Mouse (Mus musculus) forebrain, embryonic 10.5 days (tissue): ENCODE results near the gene Jmjd7. TPM values are rescaled to one million over a fixed set of nuclear protein-coding genes. Genes with fewer than 3 reads are reported as not detected.

Experiments
- DNase-seq: peaks from one replicate; pipeline ENCODE4 v3.0.0-alpha.2; 2017; ENCODE audit warnings: low spot score; ENCODE audit errors: extremely low spot score
- H3K27ac ChIP-seq: fragments of 300-500 bp; sonication (generic); 2 replicates; pipeline ENCODE4 v1.5.1; 2016; ENCODE audit warnings: mild to moderate bottlenecking
- H3K27me3 ChIP-seq: fragments of 300-500 bp; sonication (generic); 2 replicates; pipeline ENCODE4 v1.6.1; 2016; ENCODE audit warnings: mild to moderate bottlenecking; ENCODE audit not compliant: poor library complexity, severe bottlenecking
- H3K36me3 ChIP-seq: fragments of 300-500 bp; sonication (generic); replicated peaks from 2 replicates; pipeline ENCODE4 v1.6.1; 2016; ENCODE audit warnings: mild to moderate bottlenecking, moderate library complexity
- H3K4me1 ChIP-seq: fragments of 300-500 bp; sonication (generic); 2 replicates; pipeline ENCODE4 v1.6.1; 2016
- H3K4me3 ChIP-seq: fragments of 300-500 bp; sonication (generic); 2 replicates; pipeline ENCODE4 v1.5.1; 2016; ENCODE audit warnings: mild to moderate bottlenecking, moderate library complexity
- H3K9me3 ChIP-seq: fragments of 300-500 bp; sonication (generic); 2 replicates; pipeline ENCODE4 v1.6.1; 2016; ENCODE audit warnings: mild to moderate bottlenecking, moderate library complexity
- WGBS: fragments of 180-500 bp; shearing (Covaris S2); methylation state at CpG from one replicate; pipeline ENCODE4 v1.1.7; 2016; 5-methylcytosine and 5-hydroxymethylcytosine counted together
- microRNA-seq: library from miRNA; unstranded; fragments of <30 nt; microRNA quantifications from one replicate; pipeline ENCODE4, GENCODE M21; 2017
- polyA plus RNA-seq: library from polyadenylated mRNA; unstranded; fragments of >200 nt; fragmentation: Nextera tagmentation; extraction: Ambion mirVana; gene quantifications from 2 replicates; pipeline ENCODE4 v1.2.1, GENCODE M21; 2016

Gene Jmjd7
- polyA plus RNA-seq, 1 experiment from 2014 or later, result 24.9 TPM

DNA sequence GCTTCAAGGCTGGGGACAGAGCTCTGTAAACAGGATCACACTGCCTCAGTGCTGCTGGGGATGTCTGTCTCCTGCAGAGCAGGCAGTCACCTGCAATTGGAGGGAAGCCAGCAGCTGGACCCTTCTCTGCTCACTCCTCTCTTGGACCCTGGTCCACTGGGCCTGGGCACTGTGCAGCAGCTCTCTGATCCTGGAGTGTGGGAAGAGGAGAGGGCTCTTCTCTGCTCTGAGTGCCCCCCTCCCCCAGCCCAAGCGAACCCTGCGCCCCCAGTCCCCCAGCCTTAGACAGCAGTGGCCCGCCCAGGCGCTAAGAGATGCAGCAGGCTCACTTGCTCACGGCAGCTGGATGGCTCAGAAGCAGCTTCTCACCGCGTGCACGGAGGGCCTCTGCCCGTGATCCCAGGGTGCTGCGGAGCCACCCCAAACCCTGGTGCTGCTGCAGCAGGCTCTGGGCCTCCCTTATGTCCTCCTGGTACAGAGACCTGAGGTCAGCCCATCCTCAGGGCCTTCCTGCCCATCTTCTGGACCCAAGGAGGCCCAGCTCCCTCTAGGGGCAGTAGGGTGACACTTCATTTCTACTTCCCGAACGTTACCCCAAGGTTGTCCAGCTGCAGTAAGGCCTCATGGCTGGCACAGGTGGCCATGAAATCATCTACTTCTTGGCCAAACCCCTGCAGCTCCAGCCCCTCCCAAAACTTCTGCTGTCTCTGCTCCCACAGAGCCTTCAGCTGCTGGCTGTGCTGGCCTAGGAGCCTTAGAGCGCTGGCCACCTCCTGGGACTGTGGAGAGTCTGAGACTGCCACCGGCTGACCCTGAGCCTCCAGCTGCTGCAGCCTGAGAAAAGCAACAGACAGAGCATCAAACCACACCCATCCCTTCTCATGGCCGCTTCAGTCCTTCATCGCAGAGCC lies 41.5 kb downstream of the Jmjd7 start:
- WGBS, result 36% methylated on average over 16 of the region's 16 CpGs
- H3K4me1 ChIP-seq, result peaks cover 17% of the 10 kb centered on the region
- H3K27ac ChIP-seq, result peak overlapping the region; percentile 69; the same call in 1 of the 2 replicates
- no peaks in the 10 kb centered on the region for H3K9me3 ChIP-seq
- H3K27me3 ChIP-seq, result peaks cover 14% of the 10 kb centered on the region
- DNase-seq, result peak; percentile 31
- no peak overlapping the region for H3K4me3 ChIP-seq
- no peaks in the 10 kb centered on the region for H3K36me3 ChIP-seq

- no peak for DNase-seq
- Histone ChIP-seq H3K36me3 (no peaks in the 10 kb centered on the region), H3K4me1 (peaks cover 17% of the 10 kb centered on the region), H3K4me3 (no peak overlapping the region), H3K9me3 (no peaks in the 10 kb centered on the region), H3K27ac (no peak overlapping the region), H3K27me3 (peaks cover 21% of the 10 kb centered on the region)
- 79% methylated on average over 8 of the region's 8 CpGs for WGBS
Measured at GRCm38 (mm10) chr2:120069466-120069990, 42.2 kb downstream of the Jmjd7 start.

GRCm38 (mm10) chr2:120074096-120074495 lies 46.8 kb downstream of the Jmjd7 start:
- WGBS, result 95% methylated on average over 4 of the region's 4 CpGs
- H3K36me3 ChIP-seq, result no peaks in the 10 kb centered on the region
- H3K27me3 ChIP-seq, result peaks cover 65% of the 10 kb centered on the region
- H3K4me3 ChIP-seq, result no peak overlapping the region
- H3K27ac ChIP-seq, result no peak overlapping the region
- H3K4me1 ChIP-seq, result peaks cover 17% of the 10 kb centered on the region
- DNase-seq, result no peak
- H3K9me3 ChIP-seq, result no peaks in the 10 kb centered on the region

DNA sequence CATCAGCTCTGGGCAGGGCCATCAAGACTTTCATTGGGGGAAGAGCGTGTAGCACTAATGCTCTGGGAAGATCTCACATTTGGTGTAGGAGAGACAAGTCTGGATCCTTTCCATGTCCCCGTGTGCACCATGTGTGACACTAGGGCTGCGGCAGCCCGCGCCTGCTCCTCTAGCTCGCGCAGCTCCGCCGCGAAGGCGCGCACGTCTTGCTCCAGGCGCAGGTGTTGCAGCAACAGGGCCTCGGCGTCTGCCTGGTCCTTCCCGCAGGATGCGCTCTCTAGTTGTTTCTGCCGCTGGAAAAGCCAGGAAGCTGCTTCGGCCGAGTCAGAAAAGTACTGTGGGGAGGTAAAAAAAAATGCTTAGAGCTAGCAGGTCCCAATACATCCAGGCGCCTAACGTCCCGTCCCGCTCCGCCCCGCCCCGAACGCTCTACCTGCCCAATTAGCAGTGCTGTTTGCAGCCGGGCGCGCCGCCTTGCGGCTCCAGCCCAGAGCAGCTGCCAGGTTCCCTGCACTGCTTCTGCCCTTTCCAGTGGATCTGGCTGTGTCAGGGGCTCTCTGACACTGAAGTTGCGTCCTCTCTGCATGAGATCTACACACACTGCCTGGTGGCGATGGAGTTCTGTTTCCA lies 48.9 kb downstream of the Jmjd7 start:
- WGBS, result 1% methylated on average over 36 of the region's 36 CpGs
- H3K4me3 ChIP-seq, result peak overlapping the region; percentile 53
- peaks cover 59% of the 10 kb centered on the region for H3K27me3 ChIP-seq
- no peaks in the 10 kb centered on the region for H3K9me3 ChIP-seq
- peak; percentile 57 for DNase-seq
- H3K36me3 ChIP-seq, result no peaks in the 10 kb centered on the region
- H3K4me1 ChIP-seq, result peaks cover 14% of the 10 kb centered on the region
- H3K27ac ChIP-seq, result no peak overlapping the region

Small RNA genes within 50 kb of the gene (microRNA-seq; reads per million reads assigned to microRNA genes)
- gene Mir7665, result not detected

Other genes with a start within 250 kb of the Jmjd7 start
- 42.3 and 43.5 TPM in 2 replicates for gene Rpap1, start 239.9 kb upstream of the Jmjd7 start, polyA plus RNA-seq
- gene Tyro3, start 229.8 kb upstream of the Jmjd7 start, polyA plus RNA-seq, result 27.0 and 27.6 TPM in 2 replicates
- gene Mga, start 130.3 kb upstream of the Jmjd7 start, polyA plus RNA-seq, result 29.1 and 30.1 TPM in 2 replicates
- gene Mapkbp1, start 54.8 kb upstream of the Jmjd7 start, polyA plus RNA-seq, result 3.5 and 3.7 TPM in 2 replicates
- gene Gm28042, start within 50 bp of the Jmjd7 start, polyA plus RNA-seq, result 4.2 and 5.9 TPM in 2 replicates
- gene Pla2g4b, start 5.9 kb downstream of the Jmjd7 start, polyA plus RNA-seq, result 2.0 and 2.6 TPM in 2 replicates
- 23.7 and 28.4 TPM in 2 replicates for gene Ehd4, start 127.1 kb downstream of the Jmjd7 start, polyA plus RNA-seq
- gene Pla2g4e, start 217.9 kb downstream of the Jmjd7 start, polyA plus RNA-seq, result 0.04 TPM in 1 of 2 replicates, not detected in the other